Mouse (Mus musculus) cerebellum, postnatal 4 days (tissue): ENCODE results near the gene Qrich2.
"Not testable (repeated sequence)": the region's sequence is repeated elsewhere in the genome, so short reads cannot be mapped to it uniquely, and the experiment has no call there.

ENCODE experiments used
- DNase-seq, 2 experiments: peaks; one replicate each; pipeline ENCODE4 v3.0.0; 2022; ENCODE audit warnings: low spot score in 2 of 2, mixed read lengths in 1 of 2

Gene Qrich2

DNA sequence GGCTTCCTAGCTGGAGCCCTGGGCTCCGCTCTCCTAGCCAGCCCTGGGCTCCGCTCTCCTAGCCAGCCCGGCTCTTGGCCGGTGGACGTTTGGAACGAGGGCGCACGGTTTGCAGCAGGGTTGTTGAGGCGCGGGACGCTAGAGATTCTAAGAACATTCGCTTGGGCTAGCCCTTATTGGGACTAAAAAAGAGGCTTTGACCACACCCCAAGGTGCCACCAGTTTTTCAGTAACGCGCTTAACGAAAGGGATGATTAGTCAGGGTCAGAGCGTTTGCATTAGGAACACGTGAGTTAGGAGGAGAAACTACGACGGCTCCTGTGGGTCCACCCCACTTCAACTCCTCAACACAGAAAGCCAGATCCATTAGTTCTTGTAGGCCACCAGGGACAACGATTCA, at the start of gene Qrich2:
Gene Qrich2 (minus strand): TSS at position 101 of the 400 bp plus-strand sequence.
- DNase-seq, result no peak

DNA sequence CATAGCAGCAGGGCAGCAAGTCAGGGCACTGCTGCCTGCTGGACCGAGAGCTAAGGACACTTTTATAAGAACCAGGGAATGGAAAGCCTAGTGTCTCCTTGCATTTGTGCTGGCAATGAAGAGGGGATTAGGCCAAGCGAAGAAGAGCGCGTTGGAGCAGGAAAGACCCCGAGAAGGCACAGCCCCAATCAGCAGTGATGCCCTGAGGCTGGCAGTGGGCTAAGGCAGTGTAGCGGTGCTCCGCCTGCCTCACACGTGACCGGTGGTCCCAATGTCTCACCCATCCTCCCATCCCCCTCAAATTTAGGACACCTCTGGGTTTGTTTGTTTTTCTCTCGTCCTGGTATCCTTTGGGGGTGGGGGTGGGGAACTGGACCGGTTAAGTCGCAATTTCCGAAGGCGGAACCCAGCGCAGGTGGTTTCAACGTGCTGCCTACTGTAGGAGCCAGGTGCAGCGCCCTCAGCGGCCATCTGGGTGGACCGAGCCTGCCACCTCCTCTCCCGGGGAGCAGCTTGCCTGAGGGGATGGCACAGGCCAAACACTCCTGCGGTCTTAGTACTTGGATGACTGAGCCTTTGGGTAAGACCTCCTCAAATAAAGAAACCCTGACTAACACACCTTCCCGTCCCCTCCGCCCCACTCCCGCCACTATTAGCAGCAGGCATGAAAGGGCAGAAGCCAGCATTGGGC, 49.4 kb upstream of the Qrich2 start:
- DNase-seq, result no peak

DNA sequence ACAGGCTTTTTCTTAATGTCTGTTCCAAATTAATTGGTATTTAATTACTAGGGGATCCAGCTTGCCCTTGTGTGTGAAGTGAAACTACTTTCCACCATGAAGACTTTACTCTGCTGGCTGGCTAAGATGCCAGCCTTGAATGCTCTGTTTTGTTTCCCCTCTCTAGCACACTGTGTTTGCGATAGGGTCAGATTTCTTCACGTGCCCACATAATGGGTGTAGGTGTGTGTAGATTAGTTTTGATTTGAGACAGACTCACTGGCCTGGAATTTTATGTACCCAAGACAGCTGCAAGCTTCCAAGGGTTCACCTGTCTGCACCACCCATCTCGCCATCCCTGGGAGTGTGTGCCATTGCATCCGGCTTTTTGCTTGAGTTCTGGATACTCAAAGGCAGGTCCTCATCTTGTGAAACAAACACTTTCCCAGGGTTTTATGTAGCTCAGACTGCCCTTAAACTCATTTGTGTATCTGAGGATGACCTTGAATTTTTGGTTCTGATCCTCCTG, 47.5 kb upstream of the Qrich2 start:
- DNase-seq, result no peak

DNA sequence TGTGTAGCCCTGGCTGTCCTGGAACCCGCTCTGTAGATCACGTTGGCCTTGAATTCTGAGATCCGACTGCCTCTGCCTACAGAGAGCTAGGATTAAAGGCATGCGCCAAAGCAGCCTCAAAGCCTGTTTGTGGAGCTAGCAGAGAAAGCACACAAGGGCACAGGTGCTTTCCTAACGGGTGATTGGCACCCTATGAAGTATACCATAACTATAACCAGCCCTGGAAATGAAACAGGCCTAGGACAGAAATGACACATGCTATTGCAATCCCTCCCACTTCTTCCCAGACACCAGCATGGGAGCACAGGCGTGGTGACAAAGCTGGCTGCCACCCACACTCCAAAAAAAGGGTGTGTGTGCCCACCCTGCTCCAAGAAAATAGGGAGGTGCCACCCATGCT, 46.9 kb upstream of the Qrich2 start:
- DNase-seq, result no peak

DNA sequence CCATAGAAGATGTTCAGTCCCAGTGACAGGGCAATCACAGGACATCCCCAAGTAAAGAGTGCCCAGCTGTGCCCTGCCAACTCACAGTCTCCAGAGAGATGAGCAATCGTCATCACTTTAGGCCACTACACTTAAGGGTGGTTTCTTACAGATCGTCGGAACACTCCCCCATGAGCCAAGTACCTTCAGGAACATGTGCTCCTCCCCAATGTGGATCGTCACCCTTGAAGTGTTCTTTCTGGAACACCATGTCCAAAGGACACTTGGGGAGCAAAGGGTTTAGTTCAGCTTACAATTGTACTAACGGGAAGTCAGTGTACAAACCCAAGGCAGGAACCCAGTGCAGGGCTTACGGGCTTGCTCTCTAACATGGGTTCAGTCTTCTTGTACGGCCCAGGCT, 46.1 kb upstream of the Qrich2 start:
- DNase-seq, result no peak

DNA sequence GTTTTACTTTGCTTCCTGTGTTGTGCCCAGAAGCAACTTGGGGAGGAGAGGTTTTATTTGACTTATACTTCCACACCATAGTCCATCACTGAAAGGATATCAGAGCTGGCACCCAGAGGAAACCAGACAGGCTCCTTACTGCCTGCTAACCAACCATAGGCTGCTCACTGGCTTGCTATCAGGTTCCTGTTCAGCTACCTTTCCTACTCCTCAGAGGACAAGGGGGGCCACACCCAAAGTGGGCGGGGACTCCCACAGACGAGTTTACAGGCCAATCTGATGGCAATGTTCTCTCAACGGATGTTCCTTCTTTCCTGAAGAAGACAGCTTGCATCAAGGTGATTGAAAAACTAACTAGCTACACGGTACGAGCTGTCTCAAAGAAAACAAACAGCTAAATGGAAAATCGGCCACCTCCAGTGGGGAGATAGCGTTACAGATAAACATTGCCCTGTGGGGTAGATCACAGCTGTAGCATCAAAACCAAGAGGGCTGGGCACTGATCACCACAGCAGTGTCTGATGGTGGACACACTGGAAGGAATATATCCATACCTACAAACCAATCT, 45.3 kb upstream of the Qrich2 start:
- no peak for DNase-seq

DNA sequence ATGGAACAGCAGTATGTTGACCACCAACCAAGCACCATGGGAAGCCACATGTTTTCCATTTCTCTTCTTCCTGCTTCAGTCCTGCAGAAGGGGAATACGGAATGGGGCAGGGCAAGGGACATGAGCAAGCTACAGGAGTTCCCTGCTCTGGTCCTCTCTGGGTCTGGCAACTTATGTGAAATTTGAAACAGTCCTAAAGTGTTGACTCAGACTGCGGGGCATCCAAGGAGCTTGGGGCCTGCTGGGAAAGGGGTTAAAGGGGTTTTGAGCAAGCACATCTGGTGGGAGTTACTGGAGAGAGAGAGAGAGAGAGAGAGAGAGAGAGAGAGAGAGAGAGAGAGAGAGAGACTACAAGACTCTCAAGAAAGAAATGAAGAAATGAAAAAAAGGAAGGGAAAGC, 42.6 kb upstream of the Qrich2 start:
- no peak for DNase-seq

DNA sequence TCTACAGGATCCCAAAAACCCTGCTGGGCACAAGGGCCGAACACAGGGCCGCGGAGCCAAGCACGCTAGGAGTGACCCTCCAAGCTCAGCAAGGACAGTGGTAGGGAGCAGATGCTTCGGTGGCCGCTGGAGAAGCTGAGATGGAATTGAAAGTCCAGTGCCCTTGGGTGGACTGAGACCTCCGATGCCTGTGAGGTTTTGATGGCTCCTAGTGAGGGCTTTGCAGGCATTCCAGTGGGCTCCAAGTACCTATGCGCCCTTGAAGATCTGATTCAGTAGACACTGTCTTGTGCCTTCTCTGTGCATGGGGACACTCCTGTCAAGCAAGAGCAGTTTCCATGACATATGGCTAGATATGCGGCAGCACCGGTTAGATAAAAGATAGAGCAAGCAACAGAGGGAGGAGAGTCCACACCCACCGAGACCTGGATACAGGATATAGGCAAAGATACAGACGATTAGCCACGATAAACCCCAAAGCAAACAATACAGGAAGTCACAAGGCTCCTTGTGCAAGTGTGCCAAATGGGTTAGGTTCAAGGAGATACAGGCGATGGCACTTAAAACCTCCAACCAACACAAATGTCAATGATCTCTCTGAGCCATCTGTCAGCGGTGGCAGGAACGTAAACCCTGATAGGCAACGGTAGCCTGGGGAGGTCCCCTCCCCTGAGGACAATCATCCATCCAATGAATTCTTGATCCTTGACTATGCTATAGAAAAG, 40.3 kb upstream of the Qrich2 start:
- no peak for DNase-seq

DNA sequence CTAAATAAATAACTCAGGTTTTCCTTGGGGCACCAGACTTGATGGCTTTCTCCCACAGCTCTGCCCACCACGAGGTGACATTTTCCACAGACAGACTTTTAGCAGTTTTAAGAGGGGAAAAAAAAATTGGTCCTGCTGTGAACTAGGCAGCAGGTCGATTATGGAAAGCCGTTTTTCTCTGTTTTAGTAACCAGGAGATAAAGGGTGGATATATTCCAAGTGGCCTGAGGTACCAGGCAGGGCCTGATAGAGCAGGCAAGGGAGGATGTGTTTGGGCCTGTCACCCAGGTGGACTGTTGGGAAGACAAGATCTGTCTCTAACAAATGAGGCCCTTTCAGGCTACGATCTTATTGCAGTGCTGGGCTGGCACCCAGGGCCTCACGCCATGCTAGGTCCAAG, 39.5 kb upstream of the Qrich2 start:
- no peak for DNase-seq

DNA sequence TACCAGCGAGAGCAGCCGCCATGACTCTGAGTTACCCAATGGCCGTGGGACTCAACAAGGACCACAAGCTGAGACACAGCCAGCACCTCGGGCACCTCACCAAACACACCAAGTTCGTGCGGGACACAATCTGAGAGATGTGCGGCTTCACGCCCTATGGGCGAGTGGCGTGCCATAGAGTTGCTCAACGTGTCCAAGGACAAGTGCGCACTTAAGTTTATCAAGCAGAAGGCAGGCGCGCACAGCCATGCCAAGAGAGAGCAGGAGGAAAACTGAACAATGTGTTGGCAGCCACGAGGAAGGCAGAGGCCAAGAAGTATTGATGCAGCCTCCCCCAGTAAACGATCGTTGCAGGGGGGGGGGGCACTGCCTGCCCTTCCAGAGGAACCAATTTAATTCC, 38.5 kb upstream of the Qrich2 start:
- DNase-seq, result no peak

DNA sequence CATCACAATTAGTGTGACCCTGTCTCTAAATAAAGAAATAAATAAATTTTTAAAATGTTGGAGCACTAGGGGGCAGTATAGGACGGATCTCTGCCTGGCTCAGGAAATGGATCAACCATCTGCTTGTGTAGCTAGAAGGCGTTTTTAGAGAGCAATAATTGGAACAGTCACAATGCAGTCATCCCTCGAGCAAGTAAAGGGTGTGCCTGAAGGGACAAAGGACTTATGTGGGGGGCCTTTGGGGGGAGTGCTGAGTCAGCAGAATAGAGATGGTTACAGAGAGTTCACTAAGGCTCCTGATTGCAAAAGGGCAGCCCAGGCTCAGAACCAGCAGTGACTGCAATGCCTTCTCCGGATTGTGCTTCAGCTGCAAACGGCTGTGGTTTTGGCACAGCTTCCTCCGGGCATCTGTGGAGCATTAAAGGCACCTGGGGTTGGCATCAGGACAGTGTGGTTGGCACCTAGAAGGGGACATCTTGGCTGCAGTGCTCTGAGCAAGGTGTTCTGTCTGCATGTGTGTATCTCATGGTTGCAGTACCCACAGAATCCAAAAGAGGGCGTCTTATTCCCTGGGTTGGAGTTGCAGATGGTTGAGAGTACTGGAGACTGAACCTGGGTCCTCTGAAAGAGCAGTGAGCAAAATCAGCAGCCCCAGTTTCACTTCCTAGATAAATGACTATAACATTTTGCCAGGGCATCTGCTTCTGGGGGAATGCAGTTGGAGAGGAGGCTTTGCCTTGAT, 35.1 kb upstream of the Qrich2 start:
- peak in 1 of 2 experiments; percentile 26 for DNase-seq

DNA sequence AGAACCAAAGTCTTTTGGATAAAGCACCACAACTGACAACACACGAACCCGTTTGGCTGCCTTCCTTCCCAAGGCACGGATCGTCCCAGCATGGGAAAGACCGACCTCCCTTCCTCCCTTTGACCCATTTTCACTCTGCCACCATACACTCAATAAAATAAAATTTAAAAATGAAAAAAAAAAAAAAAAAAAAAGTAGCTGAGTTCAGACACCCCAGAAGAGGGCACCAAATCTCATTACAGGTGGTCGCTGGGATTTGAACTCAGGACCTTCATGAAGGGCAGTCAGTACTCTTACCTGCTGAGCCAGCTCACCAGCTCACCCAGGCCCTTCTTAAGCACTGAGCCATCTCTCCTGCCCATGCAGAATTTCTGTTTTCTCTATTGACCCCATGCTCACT, 33.0 kb upstream of the Qrich2 start:
- no peak for DNase-seq

DNA sequence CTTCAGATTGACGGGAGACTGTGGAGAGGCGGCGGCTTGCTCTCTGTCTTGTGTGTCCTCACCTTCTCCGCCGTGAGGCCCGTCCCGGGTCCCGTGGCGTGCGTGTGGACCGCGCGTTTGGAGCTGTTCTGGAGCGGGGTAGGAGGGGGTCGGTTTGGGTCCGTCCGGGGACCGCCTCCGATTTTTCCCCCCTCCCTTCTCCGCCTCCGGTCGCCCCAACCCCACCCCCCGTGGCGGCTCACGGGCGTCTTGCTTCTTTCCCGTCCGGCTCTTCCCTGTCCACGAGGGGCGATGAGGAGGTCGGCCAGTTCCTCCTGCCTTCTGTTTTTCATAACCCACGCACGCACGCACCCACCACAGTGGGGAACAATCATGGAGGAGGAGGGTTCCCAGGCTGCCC, 32.6 kb upstream of the Qrich2 start:
- DNase-seq, result no peak

DNA sequence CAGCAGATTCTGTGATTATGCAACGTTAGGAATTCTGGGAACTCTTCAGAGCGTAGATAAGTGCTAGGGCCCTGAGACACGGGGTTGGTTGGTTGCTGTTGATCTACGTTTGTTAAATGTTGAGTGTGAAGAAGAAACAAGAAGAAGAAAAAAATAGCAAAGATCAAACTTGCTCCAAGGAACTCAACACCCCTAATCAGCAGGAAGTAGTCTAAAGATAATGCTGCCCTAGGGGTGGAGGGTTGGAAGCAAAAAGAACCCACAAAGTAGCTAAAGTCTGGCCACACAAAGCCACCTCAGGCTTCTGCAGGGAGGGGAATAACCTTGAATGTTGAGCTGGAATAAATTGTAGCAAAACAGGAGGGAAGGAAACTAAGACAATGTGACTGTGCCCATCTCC, 31.3 kb upstream of the Qrich2 start:
- DNase-seq, result no peak

DNA sequence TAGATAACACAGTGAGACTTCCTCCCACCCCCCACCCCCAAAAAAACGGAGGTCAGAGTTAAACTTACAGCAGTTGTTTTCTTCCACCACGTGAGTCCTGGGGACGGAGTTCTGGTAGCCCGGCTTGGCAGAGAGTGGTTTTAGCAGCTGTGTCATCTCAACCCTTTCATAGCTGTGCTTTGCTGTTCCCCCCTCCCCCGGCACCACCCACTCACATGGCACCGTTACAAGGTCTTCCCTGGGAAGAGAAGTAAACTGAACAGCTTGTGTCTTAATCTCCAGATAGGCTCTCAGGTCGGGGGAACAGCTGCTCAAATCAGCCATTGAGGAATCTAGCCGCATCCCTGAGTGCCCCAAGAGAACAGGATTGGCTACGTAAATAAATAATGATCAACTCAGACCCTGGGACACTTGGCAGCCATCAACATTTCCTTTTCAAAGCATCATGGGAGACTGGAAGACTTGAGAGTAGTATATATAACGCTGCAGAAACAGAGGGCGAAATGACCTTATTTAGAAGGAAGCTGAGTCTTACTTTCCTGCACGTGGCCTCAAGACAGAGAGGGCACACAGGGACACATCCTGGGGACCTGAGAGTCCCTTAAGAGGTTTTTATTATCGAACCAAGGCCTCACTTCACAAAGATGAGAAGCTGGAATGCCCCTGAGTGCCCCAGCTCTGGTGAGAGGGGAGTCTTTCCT, 28.6 kb upstream of the Qrich2 start:
- DNase-seq, result peak in 1 of 2 experiments; percentile 39

DNA sequence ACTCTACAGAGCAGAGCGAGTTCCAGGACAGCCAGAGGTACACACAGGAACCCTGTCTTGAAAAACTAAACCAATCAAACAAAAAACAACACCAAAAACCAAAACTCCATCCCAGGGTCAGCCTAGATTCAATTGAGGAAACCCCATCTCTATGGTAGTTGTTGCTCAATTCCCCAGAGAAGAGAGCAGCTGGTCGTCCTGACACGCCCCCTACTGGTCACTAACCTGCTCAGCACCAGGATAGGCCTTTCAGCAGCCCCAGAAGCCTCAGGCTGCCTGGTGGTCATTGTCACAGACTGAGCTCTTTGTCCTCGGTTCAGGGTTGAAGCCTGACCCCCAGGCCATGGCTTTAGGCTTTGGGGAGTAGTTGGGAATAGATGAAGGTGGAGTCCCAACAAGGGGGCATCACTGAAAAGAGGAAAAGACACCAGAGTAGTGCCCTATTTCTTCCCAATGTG, 27.8 kb upstream of the Qrich2 start, which contains the start of gene Prpsap1:
Gene Prpsap1 (minus strand): TSS at position 408 of the 458 bp plus-strand sequence.
- DNase-seq, result peak in 1 of 2 experiments; percentile 27

DNA sequence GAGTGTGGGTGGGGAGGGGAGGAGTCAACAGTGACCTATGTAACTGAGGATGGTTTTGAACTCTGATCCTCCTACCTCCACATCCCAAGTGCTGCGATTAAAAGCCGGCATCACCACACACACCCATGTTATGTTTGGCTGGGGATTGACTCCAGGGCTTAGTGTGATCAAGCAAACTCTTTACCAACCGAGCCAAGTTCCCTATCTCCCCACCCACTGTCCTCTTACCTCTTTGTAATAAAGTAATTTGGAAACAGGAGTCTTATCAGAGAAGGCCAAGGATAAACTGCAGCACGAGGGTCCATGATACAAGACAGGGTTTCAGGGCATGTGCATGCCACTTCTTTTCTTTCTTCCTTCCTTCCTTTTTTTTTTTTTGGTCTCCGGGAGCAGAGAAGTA, 27.1 kb upstream of the Qrich2 start:
- DNase-seq, result no peak

DNA sequence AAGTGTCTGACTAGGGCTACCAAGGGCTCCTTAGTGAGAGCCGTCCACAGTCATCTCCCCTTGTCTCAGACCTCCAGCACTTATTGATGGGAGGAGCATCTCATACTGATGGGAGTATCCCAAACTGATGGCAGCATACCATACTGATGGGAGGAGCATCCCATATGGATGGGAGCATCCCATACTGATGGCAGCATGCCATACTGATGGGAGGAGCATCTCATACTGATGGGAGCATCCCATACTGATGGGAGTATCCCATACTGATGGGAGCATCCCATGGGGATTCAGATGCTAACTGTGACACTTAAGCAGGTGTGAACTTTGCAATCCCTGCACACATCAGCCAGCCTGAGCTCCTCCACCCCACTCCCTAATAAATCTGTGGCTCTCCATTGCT, 26.5 kb upstream of the Qrich2 start:
- DNase-seq, result not testable (repeated sequence)

DNA sequence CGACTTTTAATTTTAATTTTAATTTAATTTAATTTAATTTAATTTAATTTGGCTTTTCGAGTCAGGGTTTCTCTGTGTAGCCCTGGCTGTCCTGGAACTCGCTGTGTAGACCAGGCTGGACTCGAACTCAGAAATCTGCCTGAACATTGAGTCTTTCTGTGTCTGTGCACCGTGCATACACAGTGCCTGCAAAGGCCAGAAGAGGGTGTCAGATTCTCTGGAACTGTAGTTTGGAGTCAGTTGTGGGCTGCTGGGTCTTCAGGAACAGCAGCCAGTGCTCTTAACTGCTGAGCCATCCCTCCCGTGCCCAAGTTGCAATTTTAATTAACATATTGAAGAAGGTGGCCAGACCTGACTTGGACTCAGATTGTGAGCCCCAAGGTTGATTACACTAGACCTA, 25.3 kb upstream of the Qrich2 start:
- DNase-seq, result no peak

DNA sequence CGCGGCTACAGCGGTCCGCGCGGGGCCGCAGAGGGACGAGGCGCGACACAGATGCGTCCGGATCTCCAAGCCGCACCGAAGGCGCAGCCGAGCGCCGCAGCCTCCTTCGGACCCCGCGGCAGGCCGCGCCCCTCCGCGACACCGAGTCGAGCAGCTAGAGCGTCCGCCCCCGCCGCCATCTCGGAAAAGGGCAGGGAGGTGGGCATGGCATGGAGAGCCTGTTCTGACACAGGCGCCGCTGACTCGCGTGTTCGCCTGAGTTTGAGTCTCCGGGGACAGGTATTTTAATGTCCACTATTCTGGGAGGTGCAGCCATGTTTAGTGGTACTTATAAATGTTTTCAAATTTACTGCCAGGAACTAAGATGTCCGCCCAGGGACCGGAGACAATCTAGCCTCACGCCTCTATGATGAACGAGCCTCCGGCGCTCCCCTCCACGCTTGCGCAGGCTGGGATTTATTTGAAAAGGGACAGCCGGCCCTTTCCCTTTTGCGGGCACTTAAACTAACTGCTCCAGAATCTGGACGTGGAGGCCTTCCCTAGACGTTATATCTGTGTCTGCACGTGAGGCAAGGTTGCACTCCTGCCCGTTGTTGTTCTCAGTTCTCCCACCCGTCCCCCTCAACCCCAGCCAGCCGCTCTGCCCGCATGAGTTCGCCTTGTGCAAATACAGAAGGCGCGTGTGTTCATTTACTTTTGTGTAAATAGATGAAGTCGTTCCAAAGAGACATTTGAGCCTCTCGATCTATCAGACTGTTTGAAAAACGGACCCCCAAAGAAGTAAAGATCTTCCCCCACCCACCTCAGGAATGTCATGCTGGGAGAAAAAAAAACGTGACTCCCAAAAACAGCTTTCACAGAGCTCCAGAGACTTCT, 24.4 kb upstream of the Qrich2 start:
- DNase-seq, result peak; percentile 69 to 88
